Mouse (Mus musculus) stomach, postnatal 0 days (tissue): ENCODE data around the gene Adamtsl1.

ENCODE experiments used
- CTCF ChIP-seq: IDR thresholded peaks from 2 replicates; pipeline ENCODE4 v1.5.1; 2016; ENCODE audit warnings: antibody characterized with exemption, low read depth, mild to moderate bottlenecking, moderate library complexity
- EP300 ChIP-seq: optimal IDR thresholded peaks from 2 replicates; pipeline ENCODE3; 2016; ENCODE audit warnings: antibody characterized with exemption

DNA sequence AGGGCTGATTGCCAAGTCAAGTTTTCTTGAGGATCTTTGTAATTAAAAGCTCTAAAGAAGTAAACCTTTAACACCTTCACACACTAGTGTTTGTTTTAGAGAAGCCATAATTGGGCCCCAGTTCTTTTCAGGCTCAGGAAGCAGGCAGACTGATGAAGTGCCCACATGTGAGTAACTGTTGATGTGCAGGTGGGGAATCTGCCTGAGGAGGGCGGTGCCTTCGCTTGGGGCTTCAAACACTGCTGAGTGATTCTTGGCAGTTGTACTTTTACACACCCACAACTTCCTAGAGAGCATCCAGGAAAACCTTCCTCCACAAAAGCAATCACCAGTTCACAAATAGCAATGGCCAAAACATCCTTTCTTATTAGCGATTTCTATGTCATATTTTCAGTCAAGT, 719.2 kb downstream of the Adamtsl1 start:
- TF ChIP-seq CTCF (no peak), EP300 (no peak)
